Mouse (Mus musculus) neural tube, embryonic 15.5 days (tissue): ENCODE results near the gene Slc16a1. TPM values are rescaled to one million over a fixed set of nuclear protein-coding genes. Genes with fewer than 3 reads are reported as not detected.
A peak's percentile ranks its signal among the peaks of the same experiment; 100 is the strongest.
"Not testable (repeated sequence)": the region's sequence is repeated elsewhere in the genome, so short reads cannot be mapped to it uniquely, and the experiment has no call there.

Experiments
- ATAC-seq: fragments of 200-750 bp; cut with Nextera tagmentation; 2 replicates; pipeline ENCODE4 v1.8.0; 2017; ENCODE audit warnings: mild to moderate bottlenecking, moderate TSS enrichment, moderate library complexity; ENCODE audit not compliant: low FRiP score
- H3K27ac ChIP-seq: fragments of 300-500 bp; sonication (generic); replicated peaks from 2 replicates; pipeline ENCODE4 v1.5.1; 2015; ENCODE audit warnings: mild to moderate bottlenecking, inconsistent platforms
- H3K27me3 ChIP-seq: fragments of 300-500 bp; sonication (generic); replicated peaks from 2 replicates; pipeline ENCODE4 v1.6.1; 2015; ENCODE audit warnings: inconsistent platforms
- H3K36me3 ChIP-seq: fragments of 300-500 bp; sonication (generic); 2 replicates; pipeline ENCODE4 v1.6.1; 2015; ENCODE audit warnings: inconsistent platforms
- H3K4me1 ChIP-seq: fragments of 300-500 bp; sonication (generic); 2 replicates; pipeline ENCODE4 v1.6.1; 2015; ENCODE audit warnings: inconsistent platforms
- H3K4me2 ChIP-seq: fragments of 300-500 bp; sonication (generic); 2 replicates; pipeline ENCODE4 v1.6.1; 2015; ENCODE audit warnings: inconsistent platforms, mild to moderate bottlenecking, moderate library complexity
- H3K4me3 ChIP-seq: fragments of 300-500 bp; sonication (generic); replicated peaks from 2 replicates; pipeline ENCODE4 v1.5.1; 2015; ENCODE audit warnings: mild to moderate bottlenecking, inconsistent platforms
- H3K9ac ChIP-seq: fragments of 300-500 bp; sonication (generic); replicated peaks from 2 replicates; pipeline ENCODE4 v1.6.1; 2015; ENCODE audit warnings: mild to moderate bottlenecking, inconsistent platforms
- H3K9me3 ChIP-seq: fragments of 300-500 bp; sonication (generic); replicated peaks from 2 replicates; pipeline ENCODE4 v1.6.1; 2016; ENCODE audit warnings: inconsistent platforms
- WGBS: fragments of 180-500 bp; shearing (Covaris S2); methylation state at CpG from one replicate; pipeline ENCODE4 v1.1.7; 2015; ENCODE audit warnings: mixed read lengths; 5-methylcytosine and 5-hydroxymethylcytosine counted together
- polyA plus RNA-seq: library from polyadenylated mRNA; unstranded; fragments of >200 nt; fragmentation: Nextera tagmentation; extraction: Ambion mirVana; gene quantifications from 2 replicates; pipeline ENCODE4 v1.2.1, GENCODE M21; 2015

Gene Slc16a1
- polyA plus RNA-seq, 1 experiment from 2014 or later, result 10.5 TPM

- Histone ChIP-seq H3K4me1 (peaks cover 5% of the 10 kb centered on the region; the same call in 1 of the 2 replicates), H3K9ac (no peak overlapping the region), H3K27ac (no peak overlapping the region), H3K4me2 (no peak overlapping the region), H3K9me3 (no peaks in the 10 kb centered on the region), H3K36me3 (no peaks in the 10 kb centered on the region), H3K4me3 (no peak overlapping the region), H3K27me3 (no peaks in the 10 kb centered on the region)
- WGBS, result 81% methylated on average over 10 of the region's 10 CpGs
- ATAC-seq, result no peak
Observed at GRCm38 (mm10) chr3:104667451-104667850, 29.0 kb downstream of the Slc16a1 start.

DNA sequence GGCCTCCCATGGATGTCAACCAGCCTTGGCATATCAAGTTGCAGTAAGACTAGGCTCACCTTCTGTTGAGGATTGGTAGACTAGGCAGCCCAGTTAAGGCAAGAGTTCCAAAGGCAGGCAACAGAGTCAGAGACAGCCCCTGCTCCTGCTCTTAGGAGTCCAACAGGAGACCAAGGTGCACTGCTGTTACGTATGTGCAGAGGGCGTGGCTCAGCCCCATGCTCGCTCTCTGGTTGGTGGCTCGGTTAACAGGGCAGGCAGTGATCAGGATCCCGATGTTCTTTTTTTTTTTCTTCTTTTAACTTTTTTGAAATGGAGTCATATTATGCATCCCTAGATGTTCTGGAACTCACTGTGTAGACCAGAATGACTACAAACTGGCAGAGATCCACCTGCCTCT is 30.5 kb downstream of the Slc16a1 start:
- H3K36me3 ChIP-seq, result no peaks in the 10 kb centered on the region

DNA sequence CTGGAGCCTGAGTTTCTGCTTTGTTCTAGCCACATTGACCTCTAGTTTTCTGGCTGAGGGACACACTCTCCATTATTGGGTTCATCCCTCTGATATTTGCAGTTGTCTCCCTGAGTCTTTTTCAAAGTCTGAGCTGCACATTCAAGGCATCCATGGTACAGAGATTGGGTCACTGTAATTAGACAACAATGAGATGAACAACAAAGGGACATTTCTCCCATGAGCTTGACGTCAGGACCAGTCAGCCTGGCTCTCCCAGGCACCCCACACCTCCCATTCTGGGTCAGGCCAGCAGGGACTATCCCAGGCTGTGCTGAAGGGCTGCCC is 31.4 kb downstream of the Slc16a1 start:
- Histone ChIP-seq H3K4me2 (no peak overlapping the region), H3K9ac (no peak overlapping the region), H3K4me3 (no peak overlapping the region), H3K4me1 (peaks cover 15% of the 10 kb centered on the region), H3K27me3 (no peaks in the 10 kb centered on the region), H3K36me3 (no peaks in the 10 kb centered on the region), H3K9me3 (no peaks in the 10 kb centered on the region), H3K27ac (no peak overlapping the region)
- 30% methylated on average over 1 of the region's 1 CpGs for WGBS
- no peak for ATAC-seq

More for the DNA sequence above, 30.5 kb downstream of the Slc16a1 start:
- 94% methylated on average over 5 of the region's 5 CpGs for WGBS
- no peaks in the 10 kb centered on the region for H3K27me3 ChIP-seq
- no peaks in the 10 kb centered on the region for H3K9me3 ChIP-seq
- no peak overlapping the region for H3K27ac ChIP-seq
- no peak overlapping the region for H3K4me3 ChIP-seq
- H3K9ac ChIP-seq, result no peak overlapping the region
- ATAC-seq, result no peak
- H3K4me1 ChIP-seq, result peaks cover 7% of the 10 kb centered on the region; the same call in 1 of the 2 replicates
- no peak overlapping the region for H3K4me2 ChIP-seq

- peaks cover 21% of the 10 kb centered on the region for H3K4me1 ChIP-seq
- 43% methylated on average over 1 of the region's 1 CpGs for WGBS
- not testable (repeated sequence) for H3K36me3 ChIP-seq, H3K9me3 ChIP-seq, H3K4me2 ChIP-seq, ATAC-seq, H3K27ac ChIP-seq, H3K9ac ChIP-seq, H3K4me3 ChIP-seq, H3K27me3 ChIP-seq
Observed at GRCm38 (mm10) chr3:104670183-104671020, 31.9 kb downstream of the Slc16a1 start.

- Histone ChIP-seq H3K9ac (no peak overlapping the region), H3K36me3 (no peaks in the 10 kb centered on the region), H3K27ac (no peak overlapping the region), H3K9me3 (no peaks in the 10 kb centered on the region), H3K4me2 (no peak overlapping the region), H3K27me3 (no peaks in the 10 kb centered on the region), H3K4me3 (no peak overlapping the region), H3K4me1 (peaks cover 24% of the 10 kb centered on the region)
- no peak for ATAC-seq
- WGBS, result 85% methylated on average over 6 of the region's 6 CpGs
Observed at GRCm38 (mm10) chr3:104671543-104671942, 33.1 kb downstream of the Slc16a1 start.

- 70% methylated on average over 4 of the region's 4 CpGs for WGBS
- no peak overlapping the region for H3K4me2 ChIP-seq
- no peak overlapping the region for H3K27ac ChIP-seq
- no peaks in the 10 kb centered on the region for H3K27me3 ChIP-seq
- H3K4me1 ChIP-seq, result peaks cover 24% of the 10 kb centered on the region
- ATAC-seq, result no peak
- H3K36me3 ChIP-seq, result no peaks in the 10 kb centered on the region
- no peak overlapping the region for H3K9ac ChIP-seq
- H3K9me3 ChIP-seq, result no peaks in the 10 kb centered on the region
- no peak overlapping the region for H3K4me3 ChIP-seq
Observed at GRCm38 (mm10) chr3:104672041-104672440, 33.6 kb downstream of the Slc16a1 start.

GRCm38 (mm10) chr3:104673642-104674328 is 35.3 kb downstream of the Slc16a1 start:
- no peak overlapping the region for H3K9ac ChIP-seq
- 77% methylated on average over 4 of the region's 4 CpGs for WGBS
- no peak overlapping the region for H3K4me2 ChIP-seq
- no peak for ATAC-seq
- no peaks in the 10 kb centered on the region for H3K9me3 ChIP-seq
- H3K4me1 ChIP-seq, result peaks cover 24% of the 10 kb centered on the region
- no peaks in the 10 kb centered on the region for H3K27me3 ChIP-seq
- no peak overlapping the region for H3K4me3 ChIP-seq
- no peaks in the 10 kb centered on the region for H3K36me3 ChIP-seq
- H3K27ac ChIP-seq, result no peak overlapping the region

- Histone ChIP-seq H3K27ac (peak overlapping the region; percentile 33; the same call in 1 of the 2 replicates), H3K36me3 (no peaks in the 10 kb centered on the region), H3K27me3 (no peaks in the 10 kb centered on the region), H3K4me1 (peaks cover 24% of the 10 kb centered on the region), H3K4me2 (peak overlapping the region; percentile 82), H3K9ac (peak overlapping the region; percentile 52), H3K4me3 (peak overlapping the region; percentile 44), H3K9me3 (no peaks in the 10 kb centered on the region)
- 19% methylated on average over 14 of the region's 14 CpGs for WGBS
- ATAC-seq, result no peak; the same call in 1 of the 2 replicates
Observed at GRCm38 (mm10) chr3:104674329-104675220, 36.1 kb downstream of the Slc16a1 start.

GRCm38 (mm10) chr3:104675258-104675851 is 36.9 kb downstream of the Slc16a1 start:
- Histone ChIP-seq H3K27ac (peak overlapping the region; percentile 33), H3K4me1 (peaks cover 21% of the 10 kb centered on the region), H3K4me2 (peak overlapping the region; percentile 82), H3K36me3 (no peaks in the 10 kb centered on the region), H3K27me3 (no peaks in the 10 kb centered on the region), H3K4me3 (peak overlapping the region; percentile 44), H3K9ac (peak overlapping the region; percentile 52), H3K9me3 (no peaks in the 10 kb centered on the region)
- 4% methylated on average over 23 of the region's 23 CpGs for WGBS
- peak; percentile 92 for ATAC-seq

- Histone ChIP-seq H3K4me1 (peaks cover 19% of the 10 kb centered on the region), H3K9ac (no peak overlapping the region), H3K27me3 (no peaks in the 10 kb centered on the region), H3K9me3 (no peaks in the 10 kb centered on the region), H3K27ac (no peak overlapping the region), H3K4me2 (no peak overlapping the region), H3K4me3 (no peak overlapping the region), H3K36me3 (no peaks in the 10 kb centered on the region)
- WGBS, result 100% methylated on average over 2 of the region's 2 CpGs
- no peak for ATAC-seq
Observed at GRCm38 (mm10) chr3:104677781-104678180, 39.3 kb downstream of the Slc16a1 start.

DNA sequence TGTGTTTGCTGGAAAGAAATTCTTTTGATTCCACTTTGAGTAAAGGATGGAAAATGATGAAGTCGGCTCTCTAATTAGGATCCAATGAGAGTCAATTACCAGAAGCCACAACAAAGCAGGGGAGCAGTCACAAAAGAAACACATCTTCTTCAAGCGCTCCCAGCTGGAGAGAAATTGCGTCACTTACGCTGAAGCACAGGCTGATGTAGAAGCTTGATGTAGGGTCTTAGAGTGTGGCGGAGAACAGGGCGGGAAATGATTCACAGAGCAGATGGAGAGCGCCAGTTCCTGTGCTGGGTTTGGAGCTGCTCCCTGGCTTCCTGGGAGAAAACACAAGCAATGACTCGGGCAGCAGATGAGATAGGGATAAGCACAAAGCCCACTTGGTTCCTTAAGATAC is 40.4 kb downstream of the Slc16a1 start:
- Histone ChIP-seq H3K9me3 (no peaks in the 10 kb centered on the region), H3K27ac (no peak overlapping the region), H3K4me2 (no peak overlapping the region), H3K4me1 (peaks cover 19% of the 10 kb centered on the region), H3K9ac (no peak overlapping the region), H3K4me3 (no peak overlapping the region), H3K36me3 (no peaks in the 10 kb centered on the region), H3K27me3 (no peaks in the 10 kb centered on the region)
- no peak for ATAC-seq
- WGBS, result 78% methylated on average over 8 of the region's 8 CpGs
